Mouse (Mus musculus): ENCODE measurements around the gene Zfp688. TPM values are rescaled to one million over a fixed set of nuclear protein-coding genes. Genes with fewer than 3 reads are reported as not detected.
A peak's percentile ranks its signal among the peaks of the same experiment; 100 is the strongest.
"Not testable (repeated sequence)": the region's sequence is repeated elsewhere in the genome, so short reads cannot be mapped to it uniquely, and the experiment has no call there.

Zfp688 gene
- polyA plus RNA-seq, 1 experiment = 19.1 TPM

GRCm38 (mm10) chr7:127375271-127376245 is 46.3 kb downstream of the Zfp688 start, which contains the start of gene Zfp747:
Gene Zfp747 (minus strand): TSS chr7:127376050.
- peak; percentile 68 for TF ChIP-seq CTCF (conservative IDR thresholded peaks at IDR 0.05; ENCODE audit: insufficient read depth, insufficient read length, low read depth, low read length)
- TF ChIP-seq POLR2A (IDR thresholded peaks at IDR 0.05; ENCODE audit: low read depth, low read length) = peak; percentile 58
- not testable (repeated sequence) for H3K4me1 ChIP-seq (ENCODE audit: control insufficient read depth, insufficient read depth, low read length); H3K27me3 ChIP-seq (replicated peaks; ENCODE audit: control insufficient read depth, insufficient read depth, low read length); H3K27ac ChIP-seq (ENCODE audit: insufficient read depth, low read depth, low read length); H3K36me3 ChIP-seq (ENCODE audit: control insufficient read depth, insufficient read depth, low read length)
- H3K4me3 ChIP-seq (ENCODE audit: insufficient read depth, low read depth, low read length) = peak within 1 kb of the TSS; percentile 64
- 1% methylated on average over 49 of the region's 49 CpGs for WGBS
- peak; percentile 98 for DNase-seq

DNA sequence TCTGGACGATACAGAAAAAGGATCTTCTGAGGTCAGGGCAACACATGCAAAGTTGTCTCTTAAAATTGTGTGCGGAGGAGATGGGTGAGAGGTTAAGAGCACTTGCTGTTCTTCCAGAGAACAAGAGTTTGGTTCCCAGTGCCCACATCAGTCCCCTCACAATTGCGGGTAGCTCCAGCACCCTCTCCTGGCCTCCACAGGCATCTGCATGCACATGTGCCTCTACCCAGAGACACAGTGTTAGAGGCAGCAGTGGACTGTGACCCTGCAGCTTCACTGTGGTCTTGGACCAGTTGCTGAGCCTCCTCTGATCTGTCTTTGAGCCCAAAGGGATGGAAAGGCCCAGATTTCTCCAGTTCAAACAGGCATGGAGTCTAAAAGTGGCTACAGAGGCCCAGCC is 50.0 kb downstream of the Zfp688 start:
- DNase-seq = peak; percentile 25
- H3K4me1 ChIP-seq (ENCODE audit: control insufficient read depth, insufficient read depth, low read length); H3K36me3 ChIP-seq (ENCODE audit: control insufficient read depth, insufficient read depth, low read length); H3K4me3 ChIP-seq (ENCODE audit: insufficient read depth, low read depth, low read length); H3K27ac ChIP-seq (ENCODE audit: insufficient read depth, low read depth, low read length); H3K27me3 ChIP-seq (replicated peaks; ENCODE audit: control insufficient read depth, insufficient read depth, low read length): not testable (repeated sequence)
- peak; percentile 33; the same call in 1 of the 2 replicates for TF ChIP-seq CTCF (conservative IDR thresholded peaks at IDR 0.05; ENCODE audit: insufficient read depth, insufficient read length, low read depth, low read length)
- 87% methylated on average over 3 of the region's 3 CpGs for WGBS

GRCm38 (mm10) chr7:127371213-127371612 is 50.7 kb downstream of the Zfp688 start:
- TF ChIP-seq CTCF (conservative IDR thresholded peaks at IDR 0.05; ENCODE audit: insufficient read depth, insufficient read length, low read depth, low read length) = no peak
- Histone ChIP-seq H3K4me1 (ENCODE audit: control insufficient read depth, insufficient read depth, low read length) (no peaks in the 10 kb centered on the region), H3K27ac (ENCODE audit: insufficient read depth, low read depth, low read length) (no peak overlapping the region), H3K4me3 (ENCODE audit: insufficient read depth, low read depth, low read length) (no peak overlapping the region), H3K36me3 (ENCODE audit: control insufficient read depth, insufficient read depth, low read length) (no peaks in the 10 kb centered on the region), H3K27me3 (replicated peaks; ENCODE audit: control insufficient read depth, insufficient read depth, low read length) (no peaks in the 10 kb centered on the region)
- whole genome bisulfite sequencing = 87% methylated on average over 2 of the region's 2 CpGs
- DNase-seq = no peak

Other genes starting within 250 kb of the Zfp688 start
- 26.9 and 33.6 TPM in 2 replicates for gene Cd2bp2, start 226.0 kb downstream of the Zfp688 start, polyA plus RNA-seq (2012; rRNA removed)
- 26.8 and 28.5 TPM in 2 replicates for gene Tbc1d10b, start 213.6 kb downstream of the Zfp688 start, polyA plus RNA-seq (2012; rRNA removed)
- 0.33 and 90.1 TPM in 2 replicates for gene Mylpf, start 213.2 kb downstream of the Zfp688 start, polyA plus RNA-seq (2012; rRNA removed)
- 7.9 and 9.6 TPM in 2 replicates for gene Zfp553, start 189.0 kb downstream of the Zfp688 start, polyA plus RNA-seq (2012; rRNA removed)
- gene Sept1, start 188.9 kb downstream of the Zfp688 start, polyA plus RNA-seq (2012; rRNA removed) = 24.1 and 38.4 TPM in 2 replicates
- gene Zfp771, start 177.8 kb downstream of the Zfp688 start, polyA plus RNA-seq (2012; rRNA removed) = 48.4 and 85.5 TPM in 2 replicates
- 68.9 and 70.5 TPM in 2 replicates for gene Dctpp1, start 161.4 kb downstream of the Zfp688 start, polyA plus RNA-seq (2012; rRNA removed)
- gene Sephs2, start 148.0 kb downstream of the Zfp688 start, polyA plus RNA-seq (2012; rRNA removed) = 153 and 156 TPM in 2 replicates
- 2.9 and 7.2 TPM in 2 replicates for gene Itgal, start 125.8 kb downstream of the Zfp688 start, polyA plus RNA-seq (2012; rRNA removed)
- 36.7 and 52.0 TPM in 2 replicates for gene Zfp768, start 76.5 kb downstream of the Zfp688 start, polyA plus RNA-seq (2012; rRNA removed)
- 6.5 and 7.2 TPM in 2 replicates for gene Zfp747, start 46.0 kb downstream of the Zfp688 start, polyA plus RNA-seq (2012; rRNA removed)
- 3.3 and 3.4 TPM in 2 replicates for gene 9130019O22Rik, start 34.9 kb downstream of the Zfp688 start, polyA plus RNA-seq (2012; rRNA removed)
- 5.5 and 7.4 TPM in 2 replicates for gene E430018J23Rik, start 28.4 kb downstream of the Zfp688 start, polyA plus RNA-seq (2012; rRNA removed)
- 6.2 and 6.6 TPM in 2 replicates for gene Zfp764, start 15.2 kb downstream of the Zfp688 start, polyA plus RNA-seq (2012; rRNA removed)
- 3.0 and 3.4 TPM in 2 replicates for gene Zfp689, start 27.1 kb upstream of the Zfp688 start, polyA plus RNA-seq (2012; rRNA removed)
- 58.7 and 62.6 TPM in 2 replicates for gene Prr14, start 37.5 kb upstream of the Zfp688 start, polyA plus RNA-seq (2012; rRNA removed)
- gene Fbrs, start 57.1 kb upstream of the Zfp688 start, polyA plus RNA-seq (2012; rRNA removed) = 19.1 and 23.7 TPM in 2 replicates
- 17.0 and 18.6 TPM in 2 replicates for gene Srcap, start 89.9 kb upstream of the Zfp688 start, polyA plus RNA-seq (2012; rRNA removed)
- 12.5 and 13.1 TPM in 2 replicates for gene Gm42715, start 97.5 kb upstream of the Zfp688 start, polyA plus RNA-seq (2012; rRNA removed)
- gene Tmem265, start 139.3 kb upstream of the Zfp688 start, polyA plus RNA-seq (2012; rRNA removed) = not detected in 2 replicates
- 53.6 and 65.6 TPM in 2 replicates for gene Phkg2, start 151.3 kb upstream of the Zfp688 start, polyA plus RNA-seq (2012; rRNA removed)
- gene Ccdc189, start 166.5 kb upstream of the Zfp688 start, polyA plus RNA-seq (2012; rRNA removed) = 17.1 and 18.6 TPM in 2 replicates
- 24.7 and 25.7 TPM in 2 replicates for gene Rnf40, start 166.7 kb upstream of the Zfp688 start, polyA plus RNA-seq (2012; rRNA removed)
- gene Zfp629, start 193.7 kb upstream of the Zfp688 start, polyA plus RNA-seq (2012; rRNA removed) = 12.3 and 16.9 TPM in 2 replicates